Mouse (Mus musculus) heart, embryonic 10.5 days (tissue): Measurements from ENCODE around the gene Wdr59. TPM values are rescaled to one million over a fixed set of nuclear protein-coding genes. Genes with fewer than 3 reads are reported as not detected.
"Not testable (repeated sequence)": the region's sequence is repeated elsewhere in the genome, so short reads cannot be mapped to it uniquely, and the experiment has no call there.

Source experiments
- DNase-seq: peaks from one replicate; pipeline ENCODE4 v3.0.0-alpha.2; 2017; ENCODE audit warnings: low spot score
- H3K27ac ChIP-seq: fragments of 300-500 bp; sonication (generic); 2 replicates; pipeline ENCODE4 v1.5.1; 2016; ENCODE audit warnings: mild to moderate bottlenecking
- H3K27me3 ChIP-seq: fragments of 300-500 bp; sonication (generic); 2 replicates; pipeline ENCODE4 v1.6.1; 2016; ENCODE audit warnings: mild to moderate bottlenecking; ENCODE audit not compliant: poor library complexity, insufficient read depth, severe bottlenecking
- H3K36me3 ChIP-seq: fragments of 300-500 bp; sonication (generic); 2 replicates; pipeline ENCODE4 v1.6.1; 2016; ENCODE audit warnings: mild to moderate bottlenecking, moderate library complexity
- H3K4me1 ChIP-seq: fragments of 300-500 bp; sonication (generic); 2 replicates; pipeline ENCODE4 v1.6.1; 2016; ENCODE audit warnings: mild to moderate bottlenecking
- H3K4me3 ChIP-seq: fragments of 300-500 bp; sonication (generic); 2 replicates; pipeline ENCODE4 v1.5.1; 2016; ENCODE audit warnings: mild to moderate bottlenecking, moderate library complexity
- H3K9me3 ChIP-seq: fragments of 300-500 bp; sonication (generic); 2 replicates; pipeline ENCODE4 v1.6.1; 2016; ENCODE audit warnings: mild to moderate bottlenecking, moderate library complexity
- whole genome bisulfite sequencing: fragments of 180-500 bp; shearing (Covaris S2); methylation state at CpG from one replicate; pipeline ENCODE4 v1.1.7; 2016; 5-methylcytosine and 5-hydroxymethylcytosine counted together
- polyA plus RNA-seq: library from polyadenylated mRNA; unstranded; fragments of >200 nt; fragmentation: Nextera tagmentation; extraction: Ambion mirVana; gene quantifications from 2 replicates; pipeline ENCODE4 v1.2.1, GENCODE M21; 2016

Gene Wdr59
- polyA plus RNA-seq, 1 experiment from 2014 or later, result 5.9 TPM

- WGBS, result 35% methylated on average over 2 of the region's 2 CpGs
- H3K4me3 ChIP-seq, result no peak overlapping the region
- peaks cover 40% of the 10 kb centered on the region for H3K4me1 ChIP-seq
- no peak for DNase-seq
- peak overlapping the region; percentile 37; the same call in 1 of the 2 replicates for H3K27ac ChIP-seq
- H3K27me3 ChIP-seq, result no peaks in the 10 kb centered on the region
- H3K9me3 ChIP-seq, result no peaks in the 10 kb centered on the region
- H3K36me3 ChIP-seq, result peaks cover 6% of the 10 kb centered on the region; the same call in 1 of the 2 replicates
These were observed 13.3 kb downstream of the Wdr59 start for GRCm38 (mm10) chr8:111508566-111508965.

- Histone ChIP-seq H3K27me3 (peaks cover 11% of the 10 kb centered on the region; the same call in 1 of the 2 replicates), H3K36me3 (peaks cover 30% of the 10 kb centered on the region), H3K4me3 (peak overlapping the region; percentile 29), H3K27ac (peak overlapping the region; percentile 23; the same call in 1 of the 2 replicates), H3K4me1 (peaks cover 18% of the 10 kb centered on the region), H3K9me3 (no peaks in the 10 kb centered on the region)
- WGBS, result 30% methylated on average over 11 of the region's 11 CpGs
- no peak for DNase-seq
These were observed 20.0 kb downstream of the Wdr59 start for GRCm38 (mm10) chr8:111501724-111502464.

GRCm38 (mm10) chr8:111498249-111498648 lies 23.6 kb downstream of the Wdr59 start:
- not testable (repeated sequence) for DNase-seq, H3K9me3 ChIP-seq, H3K27ac ChIP-seq, H3K4me3 ChIP-seq
- WGBS, result 77% methylated on average over 6 of the region's 6 CpGs
- Histone ChIP-seq H3K36me3 (peaks cover 45% of the 10 kb centered on the region), H3K27me3 (peaks cover 11% of the 10 kb centered on the region; the same call in 1 of the 2 replicates), H3K4me1 (peaks cover 14% of the 10 kb centered on the region)

GRCm38 (mm10) chr8:111496326-111496725 lies 25.6 kb downstream of the Wdr59 start:
- Histone ChIP-seq H3K36me3 (peaks cover 48% of the 10 kb centered on the region), H3K4me3 (no peak overlapping the region), H3K9me3 (no peaks in the 10 kb centered on the region), H3K4me1 (0 out of 2 replicates have a peak, but pooled peaks cover under 1% of the 10 kb centered on the region), H3K27ac (no peak overlapping the region), H3K27me3 (peaks cover 11% of the 10 kb centered on the region; the same call in 1 of the 2 replicates)
- DNase-seq, result no peak
- 68% methylated on average over 7 of the region's 7 CpGs for whole genome bisulfite sequencing

- DNase-seq, result no peak
- Histone ChIP-seq H3K27ac (no peak overlapping the region), H3K4me1 (no peaks in the 10 kb centered on the region), H3K36me3 (peaks cover 33% of the 10 kb centered on the region), H3K9me3 (no peaks in the 10 kb centered on the region), H3K27me3 (no peaks in the 10 kb centered on the region), H3K4me3 (no peak overlapping the region)
- WGBS, result 93% methylated on average over 3 of the region's 3 CpGs
These were observed 28.7 kb downstream of the Wdr59 start for GRCm38 (mm10) chr8:111493176-111493575.

GRCm38 (mm10) chr8:111492508-111492907 lies 29.4 kb downstream of the Wdr59 start:
- H3K36me3 ChIP-seq, result peaks cover 31% of the 10 kb centered on the region
- no peak for DNase-seq
- H3K4me1 ChIP-seq, result no peaks in the 10 kb centered on the region
- H3K27me3 ChIP-seq, result no peaks in the 10 kb centered on the region
- 90% methylated on average over 9 of the region's 9 CpGs for WGBS
- no peak overlapping the region for H3K27ac ChIP-seq
- H3K4me3 ChIP-seq, result no peak overlapping the region
- H3K9me3 ChIP-seq, result no peaks in the 10 kb centered on the region

GRCm38 (mm10) chr8:111491191-111491590 lies 30.7 kb downstream of the Wdr59 start:
- Histone ChIP-seq H3K27me3 (no peaks in the 10 kb centered on the region), H3K9me3 (no peaks in the 10 kb centered on the region), H3K27ac (no peak overlapping the region), H3K4me3 (no peak overlapping the region), H3K36me3 (peaks cover 27% of the 10 kb centered on the region), H3K4me1 (no peaks in the 10 kb centered on the region)
- WGBS, result 65% methylated on average over 7 of the region's 7 CpGs
- DNase-seq, result no peak

- Histone ChIP-seq H3K9me3 (no peaks in the 10 kb centered on the region), H3K27ac (no peak overlapping the region), H3K4me3 (no peak overlapping the region), H3K27me3 (no peaks in the 10 kb centered on the region), H3K4me1 (no peaks in the 10 kb centered on the region), H3K36me3 (peaks cover 22% of the 10 kb centered on the region)
- 74% methylated on average over 10 of the region's 10 CpGs for WGBS
- no peak for DNase-seq
These were observed 31.8 kb downstream of the Wdr59 start for GRCm38 (mm10) chr8:111490034-111490591.

- Histone ChIP-seq H3K4me1 (no peaks in the 10 kb centered on the region), H3K27ac (no peak overlapping the region), H3K9me3 (no peaks in the 10 kb centered on the region), H3K27me3 (no peaks in the 10 kb centered on the region), H3K36me3 (peaks cover 72% of the 10 kb centered on the region), H3K4me3 (no peak overlapping the region)
- DNase-seq, result no peak
- 91% methylated on average over 8 of the region's 8 CpGs for WGBS
These were observed 41.2 kb downstream of the Wdr59 start for GRCm38 (mm10) chr8:111480691-111481090.

- H3K4me3 ChIP-seq, result no peak overlapping the region
- no peak overlapping the region for H3K27ac ChIP-seq
- 89% methylated on average over 5 of the region's 5 CpGs for WGBS
- DNase-seq, result no peak
- no peaks in the 10 kb centered on the region for H3K4me1 ChIP-seq
- H3K27me3 ChIP-seq, result no peaks in the 10 kb centered on the region
- H3K36me3 ChIP-seq, result peaks cover 58% of the 10 kb centered on the region
- no peaks in the 10 kb centered on the region for H3K9me3 ChIP-seq
These were observed 44.0 kb downstream of the Wdr59 start for GRCm38 (mm10) chr8:111477761-111478465.

GRCm38 (mm10) chr8:111471526-111472081 lies 50.3 kb downstream of the Wdr59 start:
- H3K4me3 ChIP-seq, result no peak overlapping the region
- no peaks in the 10 kb centered on the region for H3K4me1 ChIP-seq
- no peak overlapping the region for H3K27ac ChIP-seq
- no peak for DNase-seq
- no peaks in the 10 kb centered on the region for H3K9me3 ChIP-seq
- peaks cover 37% of the 10 kb centered on the region for H3K36me3 ChIP-seq
- no peaks in the 10 kb centered on the region for H3K27me3 ChIP-seq
- WGBS, result 85% methylated on average over 12 of the region's 12 CpGs

GRCm38 (mm10) chr8:111469013-111469412 lies 52.9 kb downstream of the Wdr59 start:
- Histone ChIP-seq H3K4me3 (no peak overlapping the region), H3K27me3 (no peaks in the 10 kb centered on the region), H3K27ac (no peak overlapping the region), H3K36me3 (peaks cover 24% of the 10 kb centered on the region), H3K4me1 (no peaks in the 10 kb centered on the region), H3K9me3 (no peaks in the 10 kb centered on the region)
- WGBS, result 87% methylated on average over 6 of the region's 6 CpGs
- no peak for DNase-seq

GRCm38 (mm10) chr8:111465341-111465740 lies 56.6 kb downstream of the Wdr59 start:
- H3K27ac ChIP-seq, result no peak overlapping the region
- 84% methylated on average over 1 of the region's 1 CpGs for WGBS
- no peak overlapping the region for H3K4me3 ChIP-seq
- no peaks in the 10 kb centered on the region for H3K4me1 ChIP-seq
- H3K27me3 ChIP-seq, result no peaks in the 10 kb centered on the region
- no peak for DNase-seq
- no peaks in the 10 kb centered on the region for H3K9me3 ChIP-seq
- peaks cover 30% of the 10 kb centered on the region for H3K36me3 ChIP-seq
